9 mouse cellular contexts compared by ENCODE assay signal in genomic region chr6:93913226-93913861, GRCm38 (mm10).
DNase-seq lines count a peak whose midpoint lies in the region; ATAC-seq lines count a peak whose summit lies in the region.
"Had no signal": no experiment of that assay in that cellular context is flagged by ENCODE, and none has a peak within 500 bp of the region (broad histone marks: within the 10 kb centered on the region; RNA-seq: fewer than 3 reads in every experiment).

No protein-coding gene starts in this region.

- no peak overlapping the region; the same call in 1 of the 2 replicates for H3K27ac ChIP-seq in liver, embryonic 11.5 days (ENCODE audit: low read depth, low read length)
- peak overlapping the region; percentile 98 for H3K27ac ChIP-seq in hindbrain, embryonic 15.5 days (replicated peaks)

- DNase-seq in liver, embryonic 11.5 days (ENCODE audit: low spot score) = no peak
- no peak for DNase-seq in liver
- peak; percentile 82 for DNase-seq in embryo, embryonic 9.5 days (ENCODE audit: extremely low spot score)
- DNase-seq in mesoderm, embryonic 11.5 days (ENCODE audit: low read depth, low spot score) = peak; percentile 53
- peak; percentile 57 for DNase-seq in telencephalon, adult 2 months (ENCODE audit: low read depth, low spot score)
- DNase-seq in thymus, postnatal 0 days (ENCODE audit: low spot score) = no peak
- no peak for DNase-seq in ovary, postnatal 36 days (ENCODE audit: low spot score)

- peaks cover 17% of the 10 kb centered on the region for H3K27me3 ChIP-seq in liver, embryonic 11.5 days (replicated peaks; ENCODE audit: control insufficient read depth, insufficient read depth, low read length)
- H3K27me3 ChIP-seq in hindbrain, embryonic 15.5 days = no peaks in the 10 kb centered on the region
- H3K27me3 ChIP-seq: Patski had no signal

- no peak for ATAC-seq in liver, embryonic 11.5 days (replicated peaks; ENCODE audit: low FRiP score)
- peak; percentile 55 for ATAC-seq in hindbrain, embryonic 15.5 days (ENCODE audit: low FRiP score, low read depth)

- peak overlapping the region; percentile 50 for H3K4me2 ChIP-seq in liver, embryonic 11.5 days
- peak overlapping the region; percentile 74 for H3K4me2 ChIP-seq in hindbrain, embryonic 15.5 days

- no peaks in the 10 kb centered on the region for H3K36me3 ChIP-seq in liver, embryonic 11.5 days (ENCODE audit: control insufficient read depth, insufficient read depth, low read length)
- H3K36me3 ChIP-seq in hindbrain, embryonic 15.5 days = no peaks in the 10 kb centered on the region

- no peaks in the 10 kb centered on the region for H3K9me3 ChIP-seq in liver, embryonic 11.5 days (ENCODE audit: control insufficient read depth, low read length)
- H3K9me3 ChIP-seq in hindbrain, embryonic 15.5 days = no peaks in the 10 kb centered on the region

- no peaks in the 10 kb centered on the region for H3K4me1 ChIP-seq in liver, embryonic 11.5 days (replicated peaks; ENCODE audit: control insufficient read depth, insufficient read depth, low read length)
- H3K4me1 ChIP-seq in hindbrain, embryonic 15.5 days (replicated peaks) = peaks cover 48% of the 10 kb centered on the region

- 9% methylated on average over 22 of the region's 22 CpGs for WGBS in liver, embryonic 11.5 days
- under 1% methylated on average over 22 of the region's 22 CpGs for WGBS in hindbrain, embryonic 15.5 days

- H3K9ac ChIP-seq in liver, embryonic 11.5 days (ENCODE audit: low read depth, low read length) = no peak overlapping the region
- peak overlapping the region; percentile 90 for H3K9ac ChIP-seq in hindbrain, embryonic 15.5 days

- H3K4me3 ChIP-seq in liver, embryonic 11.5 days (ENCODE audit: low read depth, low read length) = 0 out of 2 replicates have a peak overlapping the region, but pooled peaks have one; percentile 5
- peak overlapping the region; percentile 58 for H3K4me3 ChIP-seq in hindbrain, embryonic 15.5 days

Comparison
In these comparisons a context has a peak if more than half of its experiments do, and no peak if none do; other contexts are left out.
1. DNase-seq: peak in embryo, embryonic 9.5 days (single experiment), mesoderm, embryonic 11.5 days (single experiment) and telencephalon, adult 2 months (single experiment); none in liver, embryonic 11.5 days (single experiment), liver (single experiment), thymus, postnatal 0 days (single experiment) and ovary, postnatal 36 days (single experiment).